Mouse (Mus musculus) adipose tissue, adult 10 weeks (tissue): ENCODE measurements around the gene Olfr1036. TPM values are rescaled to one million over a fixed set of nuclear protein-coding genes. Genes with fewer than 3 reads are reported as not detected.

Experiments used
- polyA plus RNA-seq: library from polyadenylated mRNA; stranded (reverse); fragments of 350-450 nt; fragmentation: Illumina TruSeq; extraction: RNeasy Lipid Tissue Mini Kit (QIAGEN cat#74804); gene quantifications from one replicate; pipeline ENCODE4 v1.2.3, GENCODE M21; 2014; ENCODE audit warnings: low read depth, low replicate concordance

Olfr1036 gene
- not detected for polyA plus RNA-seq

GRCm38 (mm10) chr2:86073692-86074091 is at the start of gene Olfr1036:
TSS of gene Olfr1036 (plus strand) at chr2:86073992.

GRCm38 (mm10) chr2:86045561-86045960 is 28.2 kb upstream of the Olfr1036 start, which contains the start of gene Olfr1034:
TSS of gene Olfr1034 (plus strand) at chr2:86045861.

GRCm38 (mm10) chr2:86087285-86087684 is 13.5 kb downstream of the Olfr1036 start, which contains the start of gene Olfr1037:
TSS of gene Olfr1037 (minus strand) at chr2:86087385.

Other genes with a start within 250 kb of the Olfr1036 start
- gene Olfr1019, start 228.5 kb upstream of the Olfr1036 start, polyA plus RNA-seq: not detected
- gene Olfr1020, start 227.0 kb upstream of the Olfr1036 start, polyA plus RNA-seq: not detected
- not detected for gene Olfr1022, start 205.4 kb upstream of the Olfr1036 start, polyA plus RNA-seq
- not detected for gene Olfr1023, start 188.4 kb upstream of the Olfr1036 start, polyA plus RNA-seq
- not detected for gene Olfr1024, start 168.9 kb upstream of the Olfr1036 start, polyA plus RNA-seq
- gene Olfr1025-ps1, start 158.8 kb upstream of the Olfr1036 start, polyA plus RNA-seq: not detected
- gene Olfr1026, start 152.4 kb upstream of the Olfr1036 start, polyA plus RNA-seq: not detected
- not detected for gene Olfr1028, start 123.6 kb upstream of the Olfr1036 start, polyA plus RNA-seq
- not detected for gene Olfr1029, start 100.1 kb upstream of the Olfr1036 start, polyA plus RNA-seq
- gene Olfr1030, start 94.7 kb upstream of the Olfr1036 start, polyA plus RNA-seq: not detected
- not detected for gene Olfr1031, start 83.7 kb upstream of the Olfr1036 start, polyA plus RNA-seq
- not detected for gene Olfr1032, start 68.5 kb upstream of the Olfr1036 start, polyA plus RNA-seq
- gene Olfr1033, start 53.4 kb upstream of the Olfr1036 start, polyA plus RNA-seq: 8.5 TPM
- 0.53 TPM for gene Olfr1034, start 28.1 kb upstream of the Olfr1036 start, polyA plus RNA-seq
- not detected for gene Olfr1037, start 13.4 kb downstream of the Olfr1036 start, polyA plus RNA-seq
- gene Olfr1039, start 61.9 kb downstream of the Olfr1036 start, polyA plus RNA-seq: not detected
- not detected for gene Olfr1040, start 72.7 kb downstream of the Olfr1036 start, polyA plus RNA-seq
- gene Olfr1042, start 87.8 kb downstream of the Olfr1036 start, polyA plus RNA-seq: not detected
- not detected for gene Olfr1043, start 93.5 kb downstream of the Olfr1036 start, polyA plus RNA-seq
- not detected for gene Olfr1044, start 103.8 kb downstream of the Olfr1036 start, polyA plus RNA-seq
- gene Olfr52, start 111.7 kb downstream of the Olfr1036 start, polyA plus RNA-seq: not detected
- gene Olfr1045, start 129.0 kb downstream of the Olfr1036 start, polyA plus RNA-seq: not detected
- not detected for gene Olfr1046, start 145.3 kb downstream of the Olfr1036 start, polyA plus RNA-seq
- not detected for gene Olfr1047, start 157.4 kb downstream of the Olfr1036 start, polyA plus RNA-seq
- not detected for gene Olfr1048, start 166.3 kb downstream of the Olfr1036 start, polyA plus RNA-seq
- not detected for gene Olfr1049, start 184.3 kb downstream of the Olfr1036 start, polyA plus RNA-seq
- gene Olfr1051, start 205.1 kb downstream of the Olfr1036 start, polyA plus RNA-seq: not detected
- gene Olfr1052, start 218.5 kb downstream of the Olfr1036 start, polyA plus RNA-seq: not detected
- not detected for gene Olfr1053, start 241.3 kb downstream of the Olfr1036 start, polyA plus RNA-seq